Mouse (Mus musculus): ENCODE results near the gene 4930505A04Rik. TPM values are rescaled to one million over a fixed set of nuclear protein-coding genes. Genes with fewer than 3 reads are reported as not detected.
"Not testable (repeated sequence)": the region's sequence is repeated elsewhere in the genome, so short reads cannot be mapped to it uniquely, and the experiment has no call there.

The 4930505A04Rik gene
- polyA plus RNA-seq, 1 experiment = not detected

GRCm38 (mm10) chr11:30471187-30471586, 440 bp downstream of the 4930505A04Rik start:
- Histone ChIP-seq H3K4me1 (ENCODE audit: control insufficient read depth, insufficient read depth, low read length) (peaks cover 2% of the 10 kb centered on the region; the same call in 1 of the 2 replicates), H3K4me3 (ENCODE audit: insufficient read depth, low read depth, low read length) (no peak overlapping the region), H3K27ac (ENCODE audit: insufficient read depth, low read depth, low read length) (peak overlapping the region; percentile 75)
- TF ChIP-seq CTCF (IDR thresholded peaks at IDR 0.05; ENCODE audit: insufficient read depth, low read depth, low read length) (no peak), POLR2A (IDR thresholded peaks at IDR 0.05; ENCODE audit: insufficient read depth, low read depth, low read length) (no peak)
- WGBS = 50% methylated on average over 8 of the region's 8 CpGs

DNA sequence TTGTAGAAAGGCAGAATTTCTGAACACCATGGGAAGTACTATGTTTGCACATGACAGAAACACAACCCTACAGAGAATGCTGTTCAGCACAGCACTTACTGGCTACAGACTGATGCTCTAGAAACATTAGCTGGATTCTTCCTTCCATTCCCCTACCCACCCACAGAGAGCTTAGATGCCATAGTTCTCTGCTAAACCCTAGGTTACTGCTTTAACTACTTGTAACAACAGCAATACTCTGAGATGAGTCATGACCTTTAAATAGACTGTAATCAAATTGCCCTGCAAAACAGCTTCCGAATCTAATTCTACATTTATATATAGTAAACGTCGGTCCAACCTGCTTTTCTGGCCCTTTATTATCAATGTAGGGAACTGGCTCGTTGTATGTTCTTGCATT, 17.3 kb downstream of the 4930505A04Rik start:
- WGBS = 35% methylated on average over 4 of the region's 4 CpGs
- Histone ChIP-seq H3K4me3 (ENCODE audit: insufficient read depth, low read depth, low read length) (no peak overlapping the region), H3K4me1 (ENCODE audit: control insufficient read depth, insufficient read depth, low read length) (no peaks in the 10 kb centered on the region), H3K27ac (ENCODE audit: insufficient read depth, low read depth, low read length) (no peak overlapping the region)
- TF ChIP-seq CTCF (IDR thresholded peaks at IDR 0.05; ENCODE audit: insufficient read depth, low read depth, low read length) (no peak), POLR2A (IDR thresholded peaks at IDR 0.05; ENCODE audit: insufficient read depth, low read depth, low read length) (no peak)

GRCm38 (mm10) chr11:30448126-30448525, 23.5 kb downstream of the 4930505A04Rik start:
- no peak for TF ChIP-seq CTCF (IDR thresholded peaks at IDR 0.05; ENCODE audit: insufficient read depth, low read depth, low read length)
- no peak for TF ChIP-seq POLR2A (IDR thresholded peaks at IDR 0.05; ENCODE audit: insufficient read depth, low read depth, low read length)
- WGBS = 96% methylated on average over 2 of the region's 2 CpGs
- Histone ChIP-seq H3K4me3 (ENCODE audit: insufficient read depth, low read depth, low read length) (no peak overlapping the region), H3K27ac (ENCODE audit: insufficient read depth, low read depth, low read length) (no peak overlapping the region), H3K4me1 (ENCODE audit: control insufficient read depth, insufficient read depth, low read length) (no peaks in the 10 kb centered on the region)

DNA sequence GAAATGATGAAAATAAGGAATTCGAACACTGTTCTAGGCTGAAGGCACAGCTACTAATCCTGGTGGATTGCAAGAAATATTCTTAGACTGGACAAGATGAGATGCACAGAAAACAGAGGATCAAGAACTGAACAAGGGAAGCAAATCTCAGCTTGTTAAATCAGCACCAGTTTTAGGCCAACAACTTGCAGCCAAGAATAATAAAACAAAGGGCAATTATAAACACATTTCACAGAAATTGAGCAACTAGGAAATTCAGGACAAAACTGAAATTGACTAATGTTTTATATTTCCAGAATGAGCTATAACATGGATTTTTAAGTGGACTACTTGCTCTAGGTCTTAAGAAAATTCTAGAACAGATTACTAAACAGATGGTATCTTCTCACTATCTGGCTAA, 24.1 kb downstream of the 4930505A04Rik start:
- Histone ChIP-seq H3K4me3 (ENCODE audit: insufficient read depth, low read depth, low read length) (no peak overlapping the region), H3K27ac (ENCODE audit: insufficient read depth, low read depth, low read length) (no peak overlapping the region), H3K4me1 (ENCODE audit: control insufficient read depth, insufficient read depth, low read length) (no peaks in the 10 kb centered on the region)
- WGBS = 96% methylated on average over 1 of the region's 1 CpGs
- TF ChIP-seq CTCF (IDR thresholded peaks at IDR 0.05; ENCODE audit: insufficient read depth, low read depth, low read length) (no peak), POLR2A (IDR thresholded peaks at IDR 0.05; ENCODE audit: insufficient read depth, low read depth, low read length) (no peak)

DNA sequence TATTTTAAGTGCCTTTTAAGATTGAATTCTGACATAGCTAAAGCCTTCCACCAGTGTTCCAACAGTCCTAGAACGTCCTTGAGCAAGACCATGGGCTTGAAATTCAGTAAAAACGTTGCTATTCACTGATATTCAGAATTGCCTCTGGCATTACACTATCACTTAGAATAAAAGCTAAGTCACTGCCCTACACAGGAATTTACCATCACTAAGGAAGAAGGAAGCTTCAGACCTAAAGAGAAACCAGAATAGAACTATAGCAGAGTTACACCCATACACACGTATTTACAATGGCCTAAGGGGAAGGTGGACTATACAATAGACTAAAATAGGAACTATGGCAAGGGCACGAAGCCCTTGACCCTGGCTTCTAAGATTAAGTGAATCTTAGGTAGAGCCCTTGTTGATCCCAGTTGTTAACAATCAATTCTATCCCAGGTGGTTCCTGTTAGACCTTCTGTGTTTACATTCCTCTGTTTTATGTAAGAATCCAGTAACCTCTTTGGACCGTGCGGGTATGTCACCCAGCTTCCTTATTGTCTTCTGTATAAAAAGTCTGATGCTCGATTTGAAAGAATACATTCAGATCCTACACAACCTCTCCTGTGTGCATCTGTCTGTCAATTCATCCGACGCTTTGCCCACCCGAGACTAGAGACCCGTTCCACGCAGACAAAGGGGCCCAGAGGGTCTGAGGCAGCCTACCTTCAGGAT, 27.3 kb downstream of the 4930505A04Rik start:
- H3K4me3 ChIP-seq (ENCODE audit: insufficient read depth, low read depth, low read length); H3K4me1 ChIP-seq (ENCODE audit: control insufficient read depth, insufficient read depth, low read length); H3K27ac ChIP-seq (ENCODE audit: insufficient read depth, low read depth, low read length): not testable (repeated sequence)
- 87% methylated on average over 12 of the region's 12 CpGs for WGBS

- TF ChIP-seq POLR2A (IDR thresholded peaks at IDR 0.05; ENCODE audit: insufficient read depth, low read depth, low read length) = no peak
- TF ChIP-seq CTCF (IDR thresholded peaks at IDR 0.05; ENCODE audit: insufficient read depth, low read depth, low read length) = no peak
- H3K27ac ChIP-seq (ENCODE audit: insufficient read depth, low read depth, low read length) = no peak overlapping the region
- 91% methylated on average over 8 of the region's 8 CpGs for WGBS
- H3K4me1 ChIP-seq (ENCODE audit: control insufficient read depth, insufficient read depth, low read length) = no peaks in the 10 kb centered on the region
- H3K4me3 ChIP-seq (ENCODE audit: insufficient read depth, low read depth, low read length) = no peak overlapping the region
Measured at GRCm38 (mm10) chr11:30443746-30444145, 27.9 kb downstream of the 4930505A04Rik start.

DNA sequence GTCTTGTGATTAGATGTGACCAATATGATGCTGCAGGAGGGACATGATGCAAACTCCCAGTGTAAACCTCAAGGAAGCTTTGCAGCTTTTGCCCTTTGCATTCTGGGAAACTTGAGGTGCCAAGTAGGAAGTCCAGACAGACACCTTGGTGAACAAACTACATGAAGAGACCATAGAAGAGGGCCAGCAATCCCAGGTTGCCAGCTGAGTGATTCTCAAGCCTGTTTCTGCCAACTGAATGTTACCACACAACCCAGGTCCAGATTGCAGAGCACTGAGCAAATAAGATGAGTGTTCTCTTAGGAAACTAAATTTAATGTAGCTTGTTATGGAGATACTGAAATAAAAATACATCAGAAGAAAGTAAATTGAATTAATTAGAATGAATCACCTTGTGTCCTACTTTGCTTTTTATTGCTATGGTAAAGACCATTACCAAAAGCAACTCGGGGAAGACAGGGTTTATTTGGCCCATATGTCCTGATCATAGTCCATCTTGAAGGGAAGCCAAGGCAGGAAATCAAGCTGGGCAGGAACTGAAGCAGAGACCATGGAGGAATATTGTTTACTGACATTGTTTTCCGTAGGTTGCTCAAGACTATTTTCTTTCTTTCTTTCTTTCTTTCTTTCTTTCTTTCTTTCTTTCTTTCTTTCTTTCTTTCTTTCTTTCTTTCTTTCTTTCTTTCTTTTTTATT, 38.2 kb downstream of the 4930505A04Rik start:
- H3K27ac ChIP-seq (ENCODE audit: insufficient read depth, low read depth, low read length) = no peak overlapping the region
- no peak for TF ChIP-seq CTCF (IDR thresholded peaks at IDR 0.05; ENCODE audit: insufficient read depth, low read depth, low read length)
- TF ChIP-seq POLR2A (IDR thresholded peaks at IDR 0.05; ENCODE audit: insufficient read depth, low read depth, low read length) = no peak
- no peaks in the 10 kb centered on the region for H3K4me1 ChIP-seq (ENCODE audit: control insufficient read depth, insufficient read depth, low read length)
- no peak overlapping the region for H3K4me3 ChIP-seq (ENCODE audit: insufficient read depth, low read depth, low read length)
- WGBS = 83% methylated on average over 2 of the region's 2 CpGs

DNA sequence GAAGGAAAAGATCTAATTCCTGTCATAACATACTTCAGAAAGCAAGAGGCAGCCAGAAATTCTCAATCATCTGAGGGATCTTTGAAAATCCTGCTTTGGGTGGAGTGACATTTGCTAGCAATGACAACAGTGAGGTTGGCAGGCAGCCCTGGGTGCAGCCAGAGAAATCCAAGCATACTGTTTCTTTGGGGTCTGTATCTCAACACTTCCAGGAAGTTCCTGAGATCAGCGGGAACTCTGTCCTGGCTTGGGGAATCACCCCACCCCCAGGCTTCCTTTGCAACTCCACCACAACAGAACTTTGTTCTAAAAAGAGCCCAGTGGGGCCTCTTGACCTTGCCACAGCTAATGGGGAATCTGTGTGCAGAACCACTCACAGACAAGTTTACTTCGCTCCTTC, 66.0 kb downstream of the 4930505A04Rik start:
- H3K27ac ChIP-seq (ENCODE audit: insufficient read depth, low read depth, low read length) = no peak overlapping the region
- no peak overlapping the region for H3K4me3 ChIP-seq (ENCODE audit: insufficient read depth, low read depth, low read length)
- H3K4me1 ChIP-seq (ENCODE audit: control insufficient read depth, insufficient read depth, low read length) = peaks cover 3% of the 10 kb centered on the region
- TF ChIP-seq CTCF (IDR thresholded peaks at IDR 0.05; ENCODE audit: insufficient read depth, low read depth, low read length) = no peak
- 58% methylated on average over 2 of the region's 2 CpGs for WGBS

GRCm38 (mm10) chr11:30404619-30405200, 66.9 kb downstream of the 4930505A04Rik start:
- Histone ChIP-seq H3K27ac (ENCODE audit: insufficient read depth, low read depth, low read length) (peak overlapping the region; percentile 63), H3K4me3 (ENCODE audit: insufficient read depth, low read depth, low read length) (no peak overlapping the region), H3K4me1 (ENCODE audit: control insufficient read depth, insufficient read depth, low read length) (peaks cover 3% of the 10 kb centered on the region)
- WGBS = 58% methylated on average over 4 of the region's 4 CpGs
- TF ChIP-seq CTCF (IDR thresholded peaks at IDR 0.05; ENCODE audit: insufficient read depth, low read depth, low read length) (no peak), POLR2A (IDR thresholded peaks at IDR 0.05; ENCODE audit: insufficient read depth, low read depth, low read length) (no peak)
